Mouse (Mus musculus): ENCODE measurements around the gene Rnf150. TPM values are rescaled to one million over a fixed set of nuclear protein-coding genes. Genes with fewer than 3 reads are reported as not detected.
"Not testable (repeated sequence)": the region's sequence is repeated elsewhere in the genome, so short reads cannot be mapped to it uniquely, and the experiment has no call there.

Rnf150 gene
- polyA plus RNA-seq, 1 experiment from 2014 or later: 0.17 TPM

DNA sequence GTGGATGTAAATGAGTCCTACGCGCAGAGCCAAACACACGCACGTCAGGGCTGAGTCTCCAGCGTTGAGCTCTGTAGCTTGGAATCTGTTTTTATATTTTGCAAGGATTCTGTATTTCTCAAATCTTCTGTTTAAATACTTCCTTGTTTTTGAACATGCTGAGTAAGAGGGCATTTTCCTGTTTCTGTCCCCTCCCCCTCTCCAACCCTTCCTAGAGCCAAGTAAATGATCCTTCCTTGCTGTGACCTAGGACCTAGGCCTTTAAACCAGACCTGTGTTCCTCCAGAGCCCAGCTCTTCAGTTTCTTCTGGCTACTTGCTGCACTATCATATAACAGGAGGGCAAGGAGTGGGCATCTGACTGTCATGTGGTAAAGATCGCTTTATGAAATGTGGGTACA, 200.9 kb downstream of the Rnf150 start:
- Histone ChIP-seq H3K4me1 (no peaks in the 10 kb centered on the region), H3K4me3 (no peak overlapping the region), H3K4me2 (no peak overlapping the region), H3K9me3 (replicated peaks) (no peaks in the 10 kb centered on the region), H3K27ac (no peak overlapping the region), H3K36me3 (no peaks in the 10 kb centered on the region), H3K27me3 (replicated peaks) (no peaks in the 10 kb centered on the region), H3K9ac (no peak overlapping the region)
- WGBS (ENCODE audit: insufficient replicate concordance): 78% methylated on average over 6 of the region's 6 CpGs
- ATAC-seq: no peak

DNA sequence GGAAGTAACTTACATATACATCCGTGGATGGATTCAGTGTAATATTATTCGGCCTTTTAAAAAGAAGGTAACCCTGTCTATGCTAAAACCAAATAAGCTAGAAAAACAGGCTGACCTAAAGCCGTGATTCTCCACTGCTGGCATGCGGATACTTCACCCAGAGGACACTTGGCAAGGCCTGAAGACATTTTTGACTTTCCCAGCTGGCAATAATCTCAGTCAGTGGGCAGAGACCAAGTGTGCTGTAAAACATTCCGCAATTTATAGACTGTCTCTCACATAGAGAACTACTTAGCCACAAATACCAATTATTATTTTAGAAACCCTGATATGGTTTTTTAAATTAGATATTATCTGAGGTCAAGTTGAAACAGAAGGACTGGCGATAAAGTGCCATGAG, 202.9 kb downstream of the Rnf150 start:
- no peak overlapping the region for H3K27ac ChIP-seq
- H3K4me1 ChIP-seq: no peaks in the 10 kb centered on the region
- H3K4me2 ChIP-seq: no peak overlapping the region
- H3K9ac ChIP-seq: no peak overlapping the region
- no peak overlapping the region for H3K4me3 ChIP-seq
- ATAC-seq: no peak
- 66% methylated on average over 6 of the region's 6 CpGs for WGBS (ENCODE audit: insufficient replicate concordance)
- H3K9me3 ChIP-seq (replicated peaks): no peaks in the 10 kb centered on the region
- no peaks in the 10 kb centered on the region for H3K27me3 ChIP-seq (replicated peaks)
- H3K36me3 ChIP-seq: no peaks in the 10 kb centered on the region

DNA sequence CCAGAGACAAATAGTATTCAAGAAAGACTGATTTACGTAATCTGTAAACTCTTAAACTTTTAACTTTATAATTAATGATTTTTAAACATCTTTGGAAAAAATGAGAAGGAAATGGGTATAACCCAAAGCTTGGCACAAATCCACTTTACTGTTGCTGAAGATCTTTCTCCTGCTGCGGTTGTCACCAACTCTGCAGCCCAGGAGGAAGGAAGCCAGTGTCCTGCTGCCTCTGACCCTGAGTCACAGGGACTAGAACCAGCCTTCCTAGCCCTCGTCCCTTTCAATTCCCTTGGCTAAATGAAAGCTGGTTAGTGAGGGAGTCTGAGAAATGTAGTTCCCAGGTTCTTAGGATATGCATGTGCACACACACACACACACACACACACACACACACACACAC, 203.7 kb downstream of the Rnf150 start:
- Histone ChIP-seq H3K36me3 (no peaks in the 10 kb centered on the region), H3K9me3 (replicated peaks) (no peaks in the 10 kb centered on the region), H3K4me2 (no peak overlapping the region), H3K4me3 (no peak overlapping the region), H3K27me3 (replicated peaks) (no peaks in the 10 kb centered on the region), H3K27ac (no peak overlapping the region), H3K4me1 (no peaks in the 10 kb centered on the region), H3K9ac (no peak overlapping the region)
- WGBS (ENCODE audit: insufficient replicate concordance): 42% methylated on average over 3 of the region's 3 CpGs
- no peak for ATAC-seq

DNA sequence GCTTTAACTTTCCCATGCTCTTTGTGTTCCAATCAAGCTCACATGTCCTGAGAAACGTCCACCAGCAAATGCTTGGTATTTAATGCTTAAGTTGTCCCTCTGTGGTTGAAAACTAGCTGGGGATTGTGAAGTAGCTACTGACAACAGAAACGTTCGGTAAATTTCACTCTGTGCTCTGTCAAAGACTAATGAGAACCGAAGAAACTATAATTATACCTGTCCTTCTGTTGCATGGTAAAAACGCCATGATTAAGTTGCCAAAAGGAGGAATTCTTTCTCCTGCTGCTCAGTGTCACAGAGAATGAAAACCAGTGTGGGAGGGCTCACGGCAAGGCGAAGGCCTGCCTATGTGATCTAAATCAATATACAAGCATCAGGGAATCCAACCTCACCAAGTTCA, 204.8 kb downstream of the Rnf150 start:
- Histone ChIP-seq H3K27ac (no peak overlapping the region), H3K9me3 (replicated peaks) (no peaks in the 10 kb centered on the region), H3K4me3 (no peak overlapping the region), H3K36me3 (no peaks in the 10 kb centered on the region), H3K9ac (no peak overlapping the region), H3K27me3 (replicated peaks) (no peaks in the 10 kb centered on the region), H3K4me1 (no peaks in the 10 kb centered on the region), H3K4me2 (no peak overlapping the region)
- ATAC-seq: no peak
- WGBS (ENCODE audit: insufficient replicate concordance): 71% methylated on average over 7 of the region's 7 CpGs

DNA sequence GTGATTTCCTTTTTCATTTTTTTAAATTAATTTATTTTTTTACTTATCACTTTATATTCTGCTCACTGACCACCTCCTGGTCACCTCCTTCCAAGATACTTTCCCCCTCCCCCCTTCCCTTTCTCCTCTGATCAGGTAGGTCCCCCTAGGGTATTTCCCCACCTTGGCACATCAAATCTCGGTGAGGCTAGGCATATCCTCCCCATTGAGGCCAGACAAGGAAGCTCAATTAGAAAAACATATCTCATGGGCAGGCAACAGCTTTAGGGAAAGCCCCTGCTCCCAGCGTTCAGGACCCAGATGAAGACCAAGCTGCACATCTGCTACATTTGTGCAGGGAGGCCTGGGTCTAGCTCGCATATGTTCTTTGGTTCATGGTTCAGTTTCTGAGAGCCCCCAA, 211.1 kb downstream of the Rnf150 start:
- Histone ChIP-seq H3K4me2 (no peak overlapping the region), H3K4me1 (no peaks in the 10 kb centered on the region), H3K4me3 (no peak overlapping the region), H3K27me3 (replicated peaks) (no peaks in the 10 kb centered on the region), H3K9me3 (replicated peaks) (no peaks in the 10 kb centered on the region), H3K27ac (no peak overlapping the region), H3K9ac (no peak overlapping the region), H3K36me3 (no peaks in the 10 kb centered on the region)
- WGBS (ENCODE audit: insufficient replicate concordance): 69% methylated on average over 3 of the region's 3 CpGs
- ATAC-seq: no peak

DNA sequence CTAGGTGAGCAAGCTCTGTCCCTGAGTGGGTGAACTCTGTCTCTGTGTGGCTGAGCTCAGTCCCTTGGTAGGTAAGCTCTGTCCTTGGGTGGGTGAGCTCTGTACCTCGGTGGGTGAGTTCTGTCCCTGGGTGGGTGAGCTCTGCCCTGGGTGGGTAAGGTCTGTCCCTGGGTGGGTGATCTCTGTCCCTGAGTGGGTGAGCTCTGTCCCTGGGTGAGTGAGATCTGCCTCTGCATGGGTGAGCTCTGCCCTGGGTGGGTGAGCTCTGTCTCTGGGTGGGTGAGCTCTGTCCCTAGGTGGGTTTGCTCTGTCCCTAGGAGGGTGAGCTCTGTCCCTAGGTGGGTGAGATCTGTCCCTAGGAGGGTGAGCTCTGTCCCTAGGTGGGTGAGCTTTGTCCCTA, 213.5 kb downstream of the Rnf150 start:
- Histone ChIP-seq H3K9ac (no peak overlapping the region), H3K36me3 (no peaks in the 10 kb centered on the region), H3K4me1 (no peaks in the 10 kb centered on the region), H3K9me3 (replicated peaks) (no peaks in the 10 kb centered on the region), H3K27ac (no peak overlapping the region), H3K4me3 (no peak overlapping the region), H3K4me2 (no peak overlapping the region), H3K27me3 (replicated peaks) (no peaks in the 10 kb centered on the region)
- ATAC-seq: no peak
- WGBS (ENCODE audit: insufficient replicate concordance): 75% methylated on average over 1 of the region's 1 CpGs

DNA sequence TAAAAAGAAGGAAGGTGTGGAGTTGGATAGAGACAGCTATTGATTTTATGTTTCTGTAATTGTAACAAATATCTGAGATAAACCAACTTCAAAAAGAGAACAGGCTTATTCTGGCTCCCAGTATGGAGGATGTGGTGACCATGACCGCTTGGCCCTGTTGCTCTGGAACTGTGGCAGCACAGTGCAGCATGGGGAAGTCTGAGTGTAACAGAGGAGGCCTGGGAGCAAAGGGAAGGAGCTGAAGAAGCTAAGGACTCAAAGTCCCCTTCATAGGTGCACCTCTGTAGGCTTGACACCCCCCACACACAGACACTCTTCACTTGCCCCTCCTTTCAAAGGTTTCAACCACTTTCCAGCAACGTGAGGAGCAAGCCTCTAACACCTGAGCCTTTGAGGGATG, 214.2 kb downstream of the Rnf150 start:
- no peak for ATAC-seq
- WGBS (ENCODE audit: insufficient replicate concordance): 62% methylated on average over 1 of the region's 2 CpGs

DNA sequence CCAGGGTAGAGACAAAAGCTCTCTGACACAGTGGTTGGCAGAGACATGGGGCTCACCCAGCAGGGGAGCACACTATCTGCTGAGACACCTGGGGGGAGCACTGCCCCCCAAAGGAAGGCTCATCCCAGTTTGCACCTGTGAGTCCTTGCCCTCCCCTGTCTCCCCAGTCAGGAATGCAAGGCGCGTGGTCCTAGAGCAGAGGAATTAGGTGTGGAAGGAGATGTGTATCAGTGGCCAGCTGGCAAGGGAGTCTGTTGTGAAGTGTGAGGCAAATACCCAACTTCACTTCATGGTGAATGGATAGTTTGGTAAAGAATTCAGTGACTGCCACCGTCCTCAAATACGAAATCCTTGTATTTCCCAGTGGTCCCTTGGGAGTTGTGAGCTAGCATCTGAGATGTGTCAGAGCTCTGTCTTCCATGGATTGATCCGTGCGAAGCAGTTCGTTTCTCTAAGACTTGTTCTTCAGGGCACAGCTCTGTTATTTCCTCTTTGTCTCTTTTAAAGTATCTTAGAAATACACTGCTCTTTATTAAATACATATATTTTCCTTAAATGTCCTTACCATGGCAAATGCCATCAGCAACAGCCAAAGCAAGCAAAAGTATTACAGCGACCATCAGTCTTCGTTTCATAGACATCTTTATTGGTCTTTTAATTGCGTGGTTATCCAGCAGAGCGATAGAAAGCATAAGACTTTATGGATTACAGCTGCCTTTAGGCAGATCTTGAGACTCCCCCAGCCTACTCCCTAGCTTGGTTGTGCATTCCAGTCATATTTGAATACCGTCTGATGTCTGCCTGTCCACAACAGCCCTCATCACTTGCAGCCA, 215.8 kb downstream of the Rnf150 start:
- no peaks in the 10 kb centered on the region for H3K36me3 ChIP-seq
- no peaks in the 10 kb centered on the region for H3K27me3 ChIP-seq (replicated peaks)
- no peak overlapping the region for H3K4me3 ChIP-seq
- H3K4me2 ChIP-seq: no peak overlapping the region
- WGBS (ENCODE audit: insufficient replicate concordance): 69% methylated on average over 12 of the region's 12 CpGs
- no peak overlapping the region for H3K27ac ChIP-seq
- no peak for ATAC-seq
- no peaks in the 10 kb centered on the region for H3K4me1 ChIP-seq
- no peak overlapping the region for H3K9ac ChIP-seq
- H3K9me3 ChIP-seq (replicated peaks): no peaks in the 10 kb centered on the region

More for the DNA sequence above, 214.2 kb downstream of the Rnf150 start:
- no peak overlapping the region for H3K27ac ChIP-seq
- H3K4me1 ChIP-seq: no peaks in the 10 kb centered on the region
- H3K9me3 ChIP-seq (replicated peaks): no peaks in the 10 kb centered on the region
- no peak overlapping the region for H3K4me2 ChIP-seq
- H3K27me3 ChIP-seq (replicated peaks): no peaks in the 10 kb centered on the region
- no peak overlapping the region for H3K9ac ChIP-seq
- no peak overlapping the region for H3K4me3 ChIP-seq
- no peaks in the 10 kb centered on the region for H3K36me3 ChIP-seq

DNA sequence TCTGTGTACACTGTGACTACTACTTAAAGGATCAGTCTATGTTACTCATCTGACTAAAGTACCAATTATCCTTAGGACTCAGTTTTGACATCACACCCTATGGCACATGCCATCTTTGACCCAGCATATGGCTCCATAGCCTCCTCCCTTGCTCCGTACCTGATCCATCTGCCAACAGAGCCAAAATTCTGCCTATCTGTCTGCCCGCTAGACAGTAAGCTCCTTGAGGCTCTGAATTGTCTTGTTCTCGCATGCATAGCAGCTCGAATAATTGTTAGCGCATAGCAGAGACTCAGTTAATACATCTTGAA, 216.3 kb downstream of the Rnf150 start:
- Histone ChIP-seq H3K9me3 (replicated peaks) (no peaks in the 10 kb centered on the region), H3K27me3 (replicated peaks) (no peaks in the 10 kb centered on the region), H3K4me2 (no peak overlapping the region), H3K9ac (no peak overlapping the region), H3K27ac (no peak overlapping the region), H3K36me3 (no peaks in the 10 kb centered on the region), H3K4me1 (no peaks in the 10 kb centered on the region), H3K4me3 (no peak overlapping the region)
- ATAC-seq: no peak
- 78% methylated on average over 5 of the region's 5 CpGs for WGBS (ENCODE audit: insufficient replicate concordance)

DNA sequence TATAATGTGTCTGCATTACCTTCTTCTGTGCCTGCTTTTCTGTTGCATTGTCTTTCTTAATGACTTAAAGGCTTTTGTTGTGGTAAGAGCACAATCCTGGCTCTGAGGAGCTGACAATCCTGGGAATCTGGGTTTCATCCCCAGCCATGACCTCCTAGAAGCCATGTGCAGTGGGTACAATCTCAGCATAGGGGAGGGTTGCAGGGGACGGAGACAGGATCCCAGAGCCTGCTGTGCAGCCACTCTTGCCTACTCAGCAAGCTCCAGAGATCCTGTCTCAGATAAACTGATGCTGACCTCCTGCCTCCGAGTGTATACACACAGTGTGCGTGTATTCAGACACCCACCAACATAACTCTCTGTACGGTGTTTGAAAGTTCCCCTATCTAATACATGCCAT, 218.1 kb downstream of the Rnf150 start:
- Histone ChIP-seq H3K27me3 (replicated peaks) (no peaks in the 10 kb centered on the region), H3K4me3 (no peak overlapping the region), H3K36me3 (no peaks in the 10 kb centered on the region), H3K9me3 (replicated peaks) (no peaks in the 10 kb centered on the region), H3K4me2 (no peak overlapping the region), H3K9ac (no peak overlapping the region), H3K4me1 (no peaks in the 10 kb centered on the region), H3K27ac (no peak overlapping the region)
- no peak for ATAC-seq
- WGBS (ENCODE audit: insufficient replicate concordance): 44% methylated on average over 4 of the region's 4 CpGs

DNA sequence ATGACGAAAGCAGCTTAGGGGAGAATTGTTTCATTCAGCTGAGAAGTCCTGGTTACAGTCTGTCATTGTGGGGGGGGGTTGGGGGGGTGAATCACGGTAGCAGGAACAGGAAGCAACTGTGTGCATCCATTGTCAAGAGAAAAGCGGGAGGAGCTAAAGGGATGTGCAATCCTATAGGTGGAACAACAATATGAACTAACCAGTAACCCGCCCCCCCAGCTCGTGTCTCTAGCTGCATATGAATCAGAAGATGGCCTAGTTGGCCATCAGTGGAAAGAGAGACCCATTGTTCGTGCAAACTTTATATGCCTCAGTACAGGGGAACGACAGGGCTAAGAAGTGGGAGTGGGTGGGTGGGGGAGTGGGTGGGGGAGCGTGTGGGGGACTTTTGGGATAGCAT, 218.7 kb downstream of the Rnf150 start:
- not testable (repeated sequence) for ATAC-seq, H3K27ac ChIP-seq
- whole genome bisulfite sequencing (ENCODE audit: insufficient replicate concordance): 56% methylated on average over 8 of the region's 8 CpGs

DNA sequence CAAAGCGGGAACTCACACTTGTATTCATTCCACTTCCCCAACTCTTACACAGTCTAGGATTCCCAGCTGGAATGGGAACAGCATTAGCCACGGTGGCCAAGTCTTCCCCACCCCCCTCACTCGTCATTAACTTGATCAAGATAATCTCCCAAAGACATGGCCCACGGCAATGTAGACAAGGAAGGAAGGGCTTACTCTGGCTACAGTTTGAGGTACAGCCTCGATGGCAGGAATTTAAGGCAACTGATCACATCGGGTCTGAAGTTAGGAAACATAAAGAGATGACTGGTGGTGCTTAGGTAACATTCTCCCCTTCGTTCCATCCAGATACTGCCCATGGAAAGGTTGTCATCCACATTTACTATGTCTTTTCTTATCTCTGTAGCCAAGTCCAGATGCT, 219.1 kb downstream of the Rnf150 start:
- H3K4me3 ChIP-seq: no peak overlapping the region
- no peak for ATAC-seq
- H3K27me3 ChIP-seq (replicated peaks): no peaks in the 10 kb centered on the region
- no peak overlapping the region for H3K27ac ChIP-seq
- H3K4me2 ChIP-seq: no peak overlapping the region
- no peak overlapping the region for H3K9ac ChIP-seq
- H3K9me3 ChIP-seq (replicated peaks): no peaks in the 10 kb centered on the region
- no peaks in the 10 kb centered on the region for H3K36me3 ChIP-seq
- 47% methylated on average over 7 of the region's 7 CpGs for WGBS (ENCODE audit: insufficient replicate concordance)
- no peaks in the 10 kb centered on the region for H3K4me1 ChIP-seq

More for the DNA sequence above, 218.7 kb downstream of the Rnf150 start:
- H3K9ac ChIP-seq; H3K27me3 ChIP-seq (replicated peaks); H3K4me3 ChIP-seq; H3K36me3 ChIP-seq; H3K4me1 ChIP-seq; H3K9me3 ChIP-seq (replicated peaks); H3K4me2 ChIP-seq: not testable (repeated sequence)

DNA sequence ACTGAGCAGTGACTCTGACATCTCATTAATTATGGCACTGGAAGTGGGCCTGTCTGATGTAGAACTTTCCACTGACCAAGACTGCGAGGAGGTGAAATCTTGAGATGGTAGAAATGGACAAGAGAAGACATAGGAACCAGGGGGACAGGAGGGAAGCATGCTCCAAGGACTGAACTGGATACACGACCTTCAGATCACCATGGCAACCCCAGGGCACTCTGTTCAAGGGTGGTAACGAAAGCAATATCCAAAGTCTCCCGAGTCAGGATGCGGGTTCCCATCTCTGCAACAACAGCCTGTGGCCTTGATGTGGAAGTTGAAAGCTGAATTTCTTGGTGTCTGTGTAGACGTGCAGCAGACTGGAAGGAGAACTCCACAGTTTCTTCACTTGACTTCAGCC, 220.3 kb downstream of the Rnf150 start:
- Histone ChIP-seq H3K27me3 (replicated peaks) (no peaks in the 10 kb centered on the region), H3K36me3 (no peaks in the 10 kb centered on the region), H3K9ac (no peak overlapping the region), H3K4me3 (no peak overlapping the region), H3K4me1 (no peaks in the 10 kb centered on the region), H3K9me3 (replicated peaks) (no peaks in the 10 kb centered on the region), H3K27ac (no peak overlapping the region), H3K4me2 (no peak overlapping the region)
- no peak for ATAC-seq
- WGBS (ENCODE audit: insufficient replicate concordance): 63% methylated on average over 6 of the region's 6 CpGs

Data from liver, embryonic 12.5 days (tissue).